Mouse (Mus musculus): ENCODE data around the gene Parva.
A peak's percentile ranks its signal among the peaks of the same experiment; 100 is the strongest.

The Parva gene

DNA sequence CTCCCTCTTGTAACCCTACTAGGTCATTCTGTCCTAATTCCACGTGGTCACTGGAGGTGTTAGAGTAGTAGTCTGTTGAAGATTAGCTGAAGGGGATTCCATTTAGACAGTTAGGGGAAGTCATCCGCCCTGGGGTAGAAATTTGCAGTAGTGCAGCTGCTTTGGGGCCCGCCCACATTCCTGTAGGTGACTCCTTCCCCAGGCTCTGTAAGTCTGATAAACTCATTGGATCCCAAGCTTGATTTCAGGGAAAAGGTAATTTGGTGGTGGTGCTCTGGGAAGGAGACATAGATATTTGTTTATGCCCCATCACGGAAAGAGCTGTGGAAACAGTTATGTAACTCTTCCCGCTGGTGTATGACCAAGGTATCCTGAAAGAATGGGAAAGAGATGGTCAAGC, 494 bp upstream of the Parva start:
- no peak for DNase-seq (ENCODE audit: low spot score in 2 of 2)

DNA sequence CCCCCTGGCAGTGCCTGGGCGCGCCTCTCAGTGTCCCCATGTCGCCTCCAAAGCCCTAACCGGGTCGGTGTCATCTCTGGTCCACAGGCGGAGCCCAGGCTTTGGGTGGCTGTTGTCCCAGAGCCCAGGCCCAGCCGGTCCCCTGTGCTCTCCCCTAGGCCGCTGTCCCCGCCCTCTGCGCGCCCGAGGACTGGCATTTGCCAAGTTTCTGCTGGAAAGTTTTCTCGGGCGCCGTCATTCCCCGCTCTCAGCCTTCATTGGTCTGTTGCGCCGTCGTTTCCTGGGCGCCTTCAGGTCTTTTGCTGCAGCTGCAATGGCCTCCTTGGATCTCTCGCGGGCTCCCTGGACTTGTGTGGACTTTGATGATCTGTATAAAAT, 842 bp downstream of the Parva start:
- DNase-seq (ENCODE audit: low spot score in 2 of 2), result peak; percentile 24 to 63

GRCm38 (mm10) chr7:112439846-112440245, 12.5 kb downstream of the Parva start:
- DNase-seq (ENCODE audit: low spot score in 2 of 2), result no peak

- no peak for DNase-seq (ENCODE audit: low spot score in 2 of 2)
These were observed 17.1 kb downstream of the Parva start for GRCm38 (mm10) chr7:112444152-112444984.

GRCm38 (mm10) chr7:112444985-112445367, 17.7 kb downstream of the Parva start:
- no peak for DNase-seq (ENCODE audit: low spot score in 2 of 2)

GRCm38 (mm10) chr7:112446498-112446897, 19.2 kb downstream of the Parva start:
- no peak for DNase-seq (ENCODE audit: low spot score in 2 of 2)

GRCm38 (mm10) chr7:112449954-112450700, 22.8 kb downstream of the Parva start:
- DNase-seq (ENCODE audit: low spot score in 2 of 2), result no peak

DNA sequence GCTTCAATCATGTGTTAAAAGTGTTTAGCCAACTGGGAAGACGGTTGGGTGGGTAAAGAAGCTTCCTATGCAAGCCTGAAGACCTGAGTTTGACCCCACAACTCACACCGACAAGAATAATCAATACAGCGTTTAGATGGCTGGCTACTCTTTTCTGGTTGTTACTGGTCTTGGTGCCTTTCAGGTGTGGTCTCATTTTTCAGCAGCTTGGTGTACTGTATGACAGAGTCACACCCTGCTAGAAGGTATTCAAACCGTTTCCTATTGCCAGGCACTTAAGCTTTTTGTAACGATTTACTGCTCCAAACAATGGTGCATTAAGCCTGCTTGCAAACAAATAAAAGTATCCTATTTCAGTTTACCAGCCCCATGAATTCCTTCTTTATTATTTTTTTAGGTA, 25.2 kb downstream of the Parva start:
- no peak for DNase-seq (ENCODE audit: low spot score in 2 of 2)

DNA sequence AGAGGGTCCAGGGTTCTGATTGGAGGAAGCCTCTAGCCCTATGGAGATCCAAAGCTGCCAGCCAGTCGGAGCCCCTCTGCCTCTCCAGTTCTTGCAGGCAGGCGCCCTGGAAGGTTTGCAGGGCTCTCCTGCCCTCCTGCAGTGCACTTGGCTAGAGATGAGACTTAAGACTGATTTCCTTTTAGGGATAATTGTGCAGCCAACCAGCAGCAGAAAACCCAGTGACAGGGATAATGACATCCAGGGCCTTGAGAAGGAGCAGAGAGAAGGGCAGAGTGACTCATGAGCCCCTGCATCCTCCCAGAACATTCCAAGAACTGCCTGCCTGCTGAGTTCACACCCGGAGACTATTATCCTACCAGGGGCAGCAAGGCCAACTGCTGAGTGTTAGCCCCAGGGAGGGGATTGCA, 26.5 kb downstream of the Parva start:
- no peak for DNase-seq (ENCODE audit: low spot score in 2 of 2)

DNA sequence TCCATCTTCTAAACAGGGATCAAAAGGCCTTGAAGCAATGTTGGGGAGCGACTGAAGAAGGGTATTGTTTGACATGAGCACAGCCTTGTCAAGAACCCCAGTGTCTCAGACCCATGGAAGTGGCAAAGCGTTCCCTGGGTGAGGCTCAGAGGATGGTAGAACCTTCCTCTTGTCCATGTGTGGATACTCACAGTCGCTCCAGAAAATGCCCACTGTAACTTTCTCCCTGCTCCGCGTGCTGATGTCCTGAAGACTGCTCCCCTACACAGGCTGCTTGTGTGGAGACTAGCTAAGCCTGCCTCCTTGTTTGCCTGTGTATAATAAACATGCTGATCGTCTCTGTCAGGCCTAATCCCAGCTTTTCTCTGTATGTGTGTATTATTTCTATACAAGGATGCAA, 27.1 kb downstream of the Parva start:
- DNase-seq (ENCODE audit: low spot score in 2 of 2), result no peak

DNA sequence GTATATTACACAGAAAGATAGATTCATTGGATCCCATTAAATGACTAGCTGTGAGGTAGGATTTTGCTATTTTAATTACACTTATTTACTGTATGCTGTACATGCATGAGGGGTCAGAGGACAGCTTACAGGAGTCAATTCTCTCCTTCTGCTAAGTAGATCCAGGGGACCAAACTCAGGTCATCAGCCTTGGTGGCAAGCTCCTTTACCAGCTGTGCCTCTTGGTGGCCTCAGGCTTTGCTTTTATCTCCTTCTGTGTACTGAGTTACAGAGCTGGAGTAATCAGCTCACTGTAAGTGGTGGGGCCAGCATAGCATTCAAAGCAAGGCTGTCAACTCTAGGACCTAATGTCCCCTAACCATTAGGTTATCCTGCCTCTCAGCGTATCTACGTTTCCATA, 27.6 kb downstream of the Parva start:
- DNase-seq (ENCODE audit: low spot score in 2 of 2), result no peak

DNA sequence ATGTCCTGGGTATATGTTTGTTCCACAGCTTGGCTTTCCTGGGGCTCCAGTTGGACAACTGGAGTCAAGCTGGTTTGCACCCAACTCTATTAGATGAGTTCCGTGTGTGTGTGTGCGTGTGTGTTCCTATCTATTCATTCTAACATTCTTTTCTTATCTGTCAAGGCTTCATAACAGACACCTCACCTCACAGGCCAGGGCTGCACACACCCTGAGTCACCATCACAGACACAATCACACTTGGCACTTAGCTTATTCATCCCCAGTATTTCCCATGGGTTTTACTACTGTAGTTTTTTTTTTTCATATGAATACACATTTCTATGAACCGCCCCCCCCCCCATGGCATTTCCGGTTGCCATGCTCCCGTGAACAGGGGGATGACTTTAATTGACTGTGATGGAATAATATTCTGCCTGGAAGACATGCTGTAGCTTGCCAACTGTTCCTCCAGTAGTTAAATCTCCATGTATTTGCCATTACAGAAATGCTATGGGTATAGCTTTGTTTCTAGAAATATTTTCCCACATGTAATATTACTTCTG, 28.3 kb downstream of the Parva start:
- DNase-seq (ENCODE audit: low spot score in 2 of 2), result no peak

- DNase-seq (ENCODE audit: low spot score in 2 of 2), result no peak
These were observed 30.1 kb downstream of the Parva start for GRCm38 (mm10) chr7:112457373-112457772.

GRCm38 (mm10) chr7:112457920-112458319, 30.6 kb downstream of the Parva start:
- DNase-seq (ENCODE audit: low spot score in 2 of 2), result no peak

GRCm38 (mm10) chr7:112458440-112458839, 31.1 kb downstream of the Parva start:
- no peak for DNase-seq (ENCODE audit: low spot score in 2 of 2)

GRCm38 (mm10) chr7:112463074-112463473, 35.8 kb downstream of the Parva start:
- DNase-seq (ENCODE audit: low spot score in 2 of 2), result no peak

- DNase-seq (ENCODE audit: low spot score in 2 of 2), result no peak
These were observed 38.6 kb downstream of the Parva start for GRCm38 (mm10) chr7:112465920-112466319.

GRCm38 (mm10) chr7:112466786-112467185, 39.5 kb downstream of the Parva start:
- no peak for DNase-seq (ENCODE audit: low spot score in 2 of 2)

DNA sequence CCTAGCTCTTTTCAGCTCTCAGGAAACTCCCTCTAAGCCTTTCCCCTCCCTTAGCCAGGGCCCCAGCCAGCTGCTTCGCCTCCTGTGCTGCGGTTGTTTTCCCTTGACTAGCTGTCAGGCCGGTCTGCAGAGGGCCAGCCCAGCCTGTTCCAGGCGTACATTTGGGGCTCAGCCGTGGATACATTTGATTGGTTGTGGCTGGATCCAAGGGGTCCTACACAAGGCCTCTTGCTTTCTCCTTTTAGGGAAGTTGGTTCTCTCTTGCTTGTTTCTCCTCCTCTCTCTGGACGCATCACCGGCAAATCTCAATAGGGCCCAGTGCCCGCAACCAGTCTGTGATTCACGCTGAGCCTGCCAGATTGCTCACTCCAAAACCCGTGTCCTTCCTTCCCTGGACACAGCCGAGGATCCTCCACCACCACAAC, 40.4 kb downstream of the Parva start:
- no peak for DNase-seq (ENCODE audit: low spot score in 2 of 2)

- DNase-seq (ENCODE audit: low spot score in 2 of 2), result peak; percentile 38 to 77
These were observed 42.5 kb downstream of the Parva start for GRCm38 (mm10) chr7:112469817-112470216.

GRCm38 (mm10) chr7:112471316-112471715, 44.0 kb downstream of the Parva start:
- no peak for DNase-seq (ENCODE audit: low spot score in 2 of 2)

DNA sequence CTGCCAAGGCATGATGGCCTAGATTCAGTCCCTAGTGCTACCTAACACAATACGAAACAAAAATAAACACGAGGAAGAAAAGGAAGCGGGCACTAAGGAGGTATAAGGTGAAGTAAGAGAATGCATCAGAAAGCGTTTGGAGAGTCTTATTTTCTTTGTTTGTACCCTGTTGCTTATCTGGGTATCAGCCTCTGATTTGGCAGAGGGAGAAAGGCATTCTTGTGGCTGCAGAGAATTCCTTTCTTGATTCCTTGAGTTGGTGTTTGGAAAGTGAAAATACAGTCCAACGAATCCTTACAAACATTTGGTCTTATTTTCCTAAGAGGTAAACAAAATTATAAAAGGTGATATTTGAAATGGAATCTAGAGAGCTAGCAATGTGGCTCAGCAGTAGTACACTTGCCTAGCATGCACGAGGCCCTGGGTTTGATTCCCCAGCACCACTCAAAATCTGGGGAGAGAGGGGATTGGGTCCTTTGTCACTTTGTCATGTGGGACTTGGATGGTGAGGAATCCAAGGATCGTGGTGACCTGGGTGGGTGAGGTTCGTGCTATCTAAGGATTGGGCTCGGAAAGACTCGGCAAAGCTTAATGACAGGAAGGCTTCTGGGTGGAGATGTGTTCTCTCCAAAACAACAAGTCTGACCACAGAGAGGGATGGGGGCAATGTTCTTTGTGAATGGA, 44.9 kb downstream of the Parva start:
- DNase-seq (ENCODE audit: low spot score in 2 of 2), result no peak
